Mouse (Mus musculus) ES-Bruce4 (cell line): ENCODE measurements around the gene H2-Eb2.

Experiments
- CTCF ChIP-seq: IDR thresholded peaks from one replicate; pipeline ENCODE4 v1.8.1; 2011; ENCODE audit warnings: low read depth, low read length
- EP300 ChIP-seq: IDR thresholded peaks from 2 replicates; pipeline ENCODE4 v1.6.1; 2011; ENCODE audit warnings: low read depth, low read length; ENCODE audit not compliant: insufficient read depth

GRCm38 (mm10) chr17:34300071-34300470, 25.4 kb upstream of the H2-Eb2 start:
- TF ChIP-seq CTCF (no peak), EP300 (no peak)
